ENCODE assay signal across 19 mouse cellular contexts in genomic region chr16:29954700-29955099, GRCm38 (mm10).
A peak's percentile ranks its signal among the peaks of the same experiment; 100 is the strongest.
DNase-seq lines count a peak whose midpoint lies in the region; ATAC-seq lines count a peak whose summit lies in the region.
"Had no signal": no experiment of that assay in that cellular context is flagged by ENCODE, and none has a peak within 500 bp of the region (broad histone marks: within the 10 kb centered on the region; RNA-seq: fewer than 3 reads in every experiment).

No protein-coding gene starts in this region.

- H3K27ac ChIP-seq in limb, embryonic 15.5 days, result 0 out of 2 replicates have a peak overlapping the region, but pooled peaks have one; percentile 24
- no peak overlapping the region; the same call in 1 of the 2 replicates for H3K27ac ChIP-seq in limb, embryonic 10.5 days
- H3K27ac ChIP-seq: embryonic facial prominence, embryonic 15.5 days; heart, embryonic 10.5 days; kidney, postnatal 0 days; liver, embryonic 14.5 days; midbrain, embryonic 12.5 days had no signal

- H3K9me3 ChIP-seq in limb, embryonic 15.5 days, result no peaks in the 10 kb centered on the region
- no peaks in the 10 kb centered on the region for H3K9me3 ChIP-seq in limb, embryonic 10.5 days (replicated peaks)
- H3K9me3 ChIP-seq: embryonic facial prominence, embryonic 15.5 days; heart, embryonic 10.5 days; midbrain, embryonic 12.5 days had no signal

- no peak overlapping the region for H3K4me2 ChIP-seq in limb, embryonic 15.5 days
- H3K4me2 ChIP-seq: embryonic facial prominence, embryonic 15.5 days; midbrain, embryonic 12.5 days had no signal

- no peaks in the 10 kb centered on the region; the same call in 1 of the 2 replicates for H3K27me3 ChIP-seq in limb, embryonic 15.5 days
- H3K27me3 ChIP-seq in limb, embryonic 10.5 days (ENCODE audit: low read depth, poor library complexity, severe bottlenecking), result no peaks in the 10 kb centered on the region
- H3K27me3 ChIP-seq: embryonic facial prominence, embryonic 15.5 days had no signal

- WGBS in limb, embryonic 15.5 days, result 47% methylated on average over 10 of the region's 10 CpGs
- WGBS in limb, embryonic 10.5 days, result 85% methylated on average over 10 of the region's 10 CpGs

- DNase-seq in limb, embryonic 10.5 days (ENCODE audit: low spot score), result no peak
- peak; percentile 55 to 66 for DNase-seq in left cerebral cortex, adult 18-20 months (ENCODE audit: low spot score in 2 of 2)
- peak; percentile 63 to 79 for DNase-seq in right cerebral cortex, postnatal 10 days (ENCODE audit: low spot score in 2 of 2)
- no peak for DNase-seq in kidney, postnatal 14 days
- DNase-seq in thymus, adult 18-20 months, result no peak
- DNase-seq: adrenal gland, adult 8-10 months; cerebellum, adult 8-10 months; heart, postnatal 36 days; lung, postnatal 14 days; thymus, postnatal 14 days had no signal

- H3K9ac ChIP-seq in limb, embryonic 15.5 days, result no peak overlapping the region
- H3K9ac ChIP-seq: embryonic facial prominence, embryonic 15.5 days; liver, embryonic 14.5 days; midbrain, embryonic 12.5 days had no signal

- H3K4me1 ChIP-seq in limb, embryonic 15.5 days, result peaks cover 22% of the 10 kb centered on the region
- H3K4me1 ChIP-seq in limb, embryonic 10.5 days, result peaks cover 40% of the 10 kb centered on the region
- H3K4me1 ChIP-seq: midbrain, embryonic 12.5 days had no signal

- no peak overlapping the region for H3K4me3 ChIP-seq in limb, embryonic 15.5 days
- H3K4me3 ChIP-seq in limb, embryonic 10.5 days, result no peak overlapping the region
- H3K4me3 ChIP-seq: embryonic facial prominence, embryonic 15.5 days; heart, embryonic 10.5 days; midbrain, embryonic 12.5 days; myocyte had no signal

- no peak for ATAC-seq in limb, embryonic 15.5 days (ENCODE audit: insufficient number of reproducible peaks, low FRiP score, low TSS enrichment, low read depth)
- ATAC-seq in granulocyte monocyte progenitor cell, adult 5-6 weeks (replicated peaks; ENCODE audit: poor library complexity, severe bottlenecking), result peak; percentile 68
- ATAC-seq: CD4-positive, CD25-positive, alpha-beta regulatory T cell, adult 4 months had no signal

- H3K36me3 ChIP-seq in limb, embryonic 15.5 days, result no peaks in the 10 kb centered on the region
- no peaks in the 10 kb centered on the region for H3K36me3 ChIP-seq in limb, embryonic 10.5 days
- H3K36me3 ChIP-seq: embryonic facial prominence, embryonic 15.5 days; heart, embryonic 10.5 days; midbrain, embryonic 12.5 days had no signal

Comparison
In these comparisons a context has a peak if more than half of its experiments do, and no peak if none do; other contexts are left out.
1. DNase-seq: peak in left cerebral cortex, adult 18-20 months (2 of 2) and right cerebral cortex, postnatal 10 days (2 of 2); none in limb, embryonic 10.5 days (single experiment), kidney, postnatal 14 days (single experiment) and thymus, adult 18-20 months (0 of 2).